Mouse (Mus musculus): ENCODE data around the gene Zfp541. TPM values are rescaled to one million over a fixed set of nuclear protein-coding genes. Genes with fewer than 3 reads are reported as not detected.

The Zfp541 gene
- polyA plus RNA-seq (2012): 0.04 and 0.11 TPM in 2 replicates

DNA sequence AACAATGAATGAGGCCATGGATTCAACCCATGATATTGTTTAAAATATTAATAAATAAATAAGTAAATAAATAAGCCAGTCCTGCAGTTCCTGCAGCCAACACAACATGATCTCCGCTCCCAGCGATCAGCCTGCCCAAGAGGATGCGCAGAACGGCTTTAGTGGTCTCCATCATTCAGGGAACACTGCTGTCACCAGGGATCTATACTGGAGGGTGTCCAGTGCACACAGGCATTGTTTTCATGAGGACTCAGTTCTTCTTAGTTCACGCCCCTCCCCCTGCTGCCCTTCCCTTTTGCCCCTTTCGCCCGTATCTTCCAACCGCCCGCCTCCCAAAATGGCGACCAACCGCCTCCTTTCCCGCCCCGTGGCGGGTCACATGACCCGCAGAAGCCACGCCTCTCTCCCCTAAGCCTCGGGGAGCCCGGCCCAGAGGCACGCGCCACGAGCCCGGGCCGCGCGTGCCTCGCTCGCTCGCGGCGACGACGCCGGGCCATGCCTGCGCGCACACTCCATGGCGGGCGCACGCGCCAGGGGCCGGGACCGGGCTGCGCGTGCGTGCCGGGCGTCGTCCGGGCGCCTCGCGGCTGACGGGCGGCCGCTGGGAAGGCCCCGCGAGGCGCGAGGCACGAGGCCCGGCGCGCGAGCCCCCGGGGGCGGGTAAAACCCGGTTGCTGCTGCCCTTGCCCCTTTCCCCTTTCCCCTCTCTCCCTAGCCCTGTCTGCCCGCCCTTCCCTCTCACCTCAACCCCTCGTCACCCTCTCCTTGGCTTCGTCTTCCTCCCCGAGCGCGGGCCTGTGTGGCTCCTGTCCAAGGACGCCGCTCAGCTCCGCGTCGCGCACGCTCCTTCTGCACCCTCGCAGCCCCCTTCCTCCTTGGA is at the start of gene Zfp541:
Gene Zfp541, plus strand, starts transcription at position 596 of the 880 bp plus-strand sequence.

DNA sequence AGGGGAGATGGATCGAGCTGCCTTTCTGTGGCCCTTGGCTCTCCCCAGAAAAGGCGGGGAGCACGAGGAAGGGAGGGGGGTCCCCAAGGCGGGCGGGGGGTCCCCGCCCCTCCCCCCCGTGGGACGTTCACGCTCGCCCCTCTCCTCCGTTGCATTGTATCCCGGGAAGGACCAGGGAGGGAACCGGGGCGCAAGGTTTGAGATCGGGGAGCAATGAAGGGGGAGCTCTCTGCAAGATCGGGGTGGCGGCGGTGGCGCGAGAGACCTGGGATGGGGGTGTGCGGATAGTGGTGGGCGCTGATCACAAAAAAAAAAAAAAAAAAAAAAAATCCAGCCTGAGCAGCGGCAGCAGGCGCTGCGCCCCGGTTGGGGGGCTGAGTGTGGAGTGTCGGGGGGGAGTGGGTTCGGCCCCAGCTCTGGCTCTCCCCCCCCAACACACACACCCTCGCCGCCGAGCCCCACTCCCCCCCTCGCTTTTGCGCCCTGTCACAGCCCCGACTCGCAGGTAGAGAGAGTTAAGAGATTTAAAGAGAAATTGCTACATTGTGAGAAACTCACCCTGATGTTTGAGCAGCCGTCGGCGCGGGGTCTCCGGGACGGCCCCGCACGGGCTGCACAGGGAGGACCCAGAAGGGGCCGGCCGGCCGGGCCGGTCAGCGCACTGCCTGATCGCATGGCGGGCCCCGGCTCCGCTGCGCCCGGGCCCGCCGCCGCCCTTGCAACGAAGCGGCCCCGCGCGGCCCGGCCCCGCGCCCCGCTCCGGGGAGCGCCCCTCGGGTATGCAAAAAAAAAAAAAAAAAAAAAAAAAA is 14.1 kb upstream of the Zfp541 start, which contains the start of gene Bicra:
Gene Bicra, minus strand, starts transcription at position 584 of the 809 bp plus-strand sequence.

GRCm38 (mm10) chr7:16098021-16099017 is 36.7 kb downstream of the Zfp541 start, which contains the start of gene Napa:
Gene Napa, plus strand, starts transcription at chr7:16098458.

GRCm38 (mm10) chr7:16119569-16120261 is 58.1 kb downstream of the Zfp541 start, which contains the start of gene Kptn:
Gene Kptn, plus strand, starts transcription at chr7:16119895.

DNA sequence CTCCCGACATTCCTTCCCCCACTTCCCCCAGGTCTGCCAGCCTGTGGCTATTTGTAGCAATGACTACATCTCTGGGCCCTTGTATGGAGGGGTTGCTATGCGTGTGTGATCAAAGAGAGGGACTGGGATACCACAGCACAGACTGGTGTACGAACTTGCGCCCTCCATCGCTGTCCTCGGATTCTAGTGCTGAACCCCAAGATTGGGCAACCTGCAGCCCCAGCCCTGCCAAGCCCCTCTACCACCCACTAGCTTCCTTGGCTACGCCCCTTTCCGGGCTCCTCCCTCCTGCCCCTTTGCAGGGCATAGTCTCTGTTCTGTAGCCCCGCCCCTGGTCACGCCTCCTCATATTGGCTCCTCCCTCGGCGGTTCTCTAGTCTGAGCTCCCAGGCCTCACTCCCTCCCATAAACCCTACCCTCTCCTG is 67.8 kb downstream of the Zfp541 start, which contains the start of gene Slc8a2:
Gene Slc8a2, plus strand, starts transcription at position 406 of the 425 bp plus-strand sequence.

Other genes with a start within 250 kb of the Zfp541 start
- not detected in 2 replicates for gene Obox6, start 222.1 kb upstream of the Zfp541 start, polyA plus RNA-seq (2012)
- gene Crx, start 181.8 kb upstream of the Zfp541 start, polyA plus RNA-seq (2012): not detected in 2 replicates
- not detected in 2 replicates for gene Crxos, start 179.2 kb upstream of the Zfp541 start, polyA plus RNA-seq (2012)
- gene Selenow, start 139.4 kb upstream of the Zfp541 start, polyA plus RNA-seq (2012): 460 and 532 TPM in 2 replicates
- 809 and 1,046 TPM in 2 replicates for gene Nop53, start 115.7 kb upstream of the Zfp541 start, polyA plus RNA-seq (2012)
- 0.68 and 0.86 TPM in 2 replicates for gene Ehd2, start 94.2 kb upstream of the Zfp541 start, polyA plus RNA-seq (2012)
- gene Bicra, start 13.9 kb upstream of the Zfp541 start, polyA plus RNA-seq (2012): 63.5 and 81.0 TPM in 2 replicates
- 160 and 181 TPM in 2 replicates for gene Napa, start 36.6 kb downstream of the Zfp541 start, polyA plus RNA-seq (2012)
- 28.6 and 33.0 TPM in 2 replicates for gene Kptn, start 58.1 kb downstream of the Zfp541 start, polyA plus RNA-seq (2012)
- 0.02 and 0.04 TPM in 2 replicates for gene Slc8a2, start 68.0 kb downstream of the Zfp541 start, polyA plus RNA-seq (2012)
- gene Meis3, start 113.3 kb downstream of the Zfp541 start, polyA plus RNA-seq (2012): 0.96 and 1.4 TPM in 2 replicates
- gene Dhx34, start 160.2 kb downstream of the Zfp541 start, polyA plus RNA-seq (2012): 33.3 and 38.6 TPM in 2 replicates
- 0.11 and 0.22 TPM in 2 replicates for gene C5ar2, start 182.3 kb downstream of the Zfp541 start, polyA plus RNA-seq (2012)
- gene C5ar1, start 197.7 kb downstream of the Zfp541 start, polyA plus RNA-seq (2012): 0.80 and 2.1 TPM in 2 replicates
- 61.1 and 83.1 TPM in 2 replicates for gene Inafm1, start 211.8 kb downstream of the Zfp541 start, polyA plus RNA-seq (2012)
- 111 and 203 TPM in 2 replicates for gene Ccdc9, start 225.0 kb downstream of the Zfp541 start, polyA plus RNA-seq (2012)
- gene Bbc3, start 246.6 kb downstream of the Zfp541 start, polyA plus RNA-seq (2012): 373 and 459 TPM in 2 replicates

Measured in megakaryocyte-erythroid progenitor cell, adult 5 weeks (primary cell).